Mouse (Mus musculus): ENCODE data around the gene Tia1. TPM values are rescaled to one million over a fixed set of nuclear protein-coding genes. Genes with fewer than 3 reads are reported as not detected.

Gene Tia1
- total RNA-seq, 2 experiments from 2014 or later, result 18.9 to 20.1 TPM

GRCm38 (mm10) chr6:86383370-86383769 lies 20.6 kb upstream of the Tia1 start:
- intact Hi-C loops (cut with DNase I), result no loop called here
- DNase-seq, result no peak

- intact Hi-C loops (cut with DNase I), result no loop called here
- no peak for DNase-seq
These were observed 19.3 kb upstream of the Tia1 start for GRCm38 (mm10) chr6:86384692-86385091.

GRCm38 (mm10) chr6:86385362-86386104 lies 18.5 kb upstream of the Tia1 start:
- no peak for DNase-seq
- intact Hi-C loops (cut with DNase I), result no loop called here

GRCm38 (mm10) chr6:86387313-86387712 lies 16.7 kb upstream of the Tia1 start:
- intact Hi-C loops (cut with DNase I), result no loop called here
- DNase-seq, result no peak

GRCm38 (mm10) chr6:86388461-86388860 lies 15.6 kb upstream of the Tia1 start:
- DNase-seq, result no peak
- intact Hi-C loops (cut with DNase I), result no loop called here

GRCm38 (mm10) chr6:86391326-86391725 lies 12.7 kb upstream of the Tia1 start:
- intact Hi-C loops (cut with DNase I), result no loop called here
- no peak for DNase-seq

- DNase-seq, result no peak
- intact Hi-C loops (cut with DNase I), result no loop called here
These were observed 10.8 kb upstream of the Tia1 start for GRCm38 (mm10) chr6:86393187-86393586.

- DNase-seq, result no peak
- intact Hi-C loops (cut with DNase I), result no loop called here
These were observed 9.8 kb upstream of the Tia1 start for GRCm38 (mm10) chr6:86394078-86394720.

GRCm38 (mm10) chr6:86395021-86395420 lies 9.0 kb upstream of the Tia1 start:
- no peak for DNase-seq
- intact Hi-C loops (cut with DNase I), result no loop called here

- intact Hi-C loops (cut with DNase I), result no loop called here
These were observed 8.1 kb upstream of the Tia1 start for GRCm38 (mm10) chr6:86395969-86396368.

GRCm38 (mm10) chr6:86396581-86397256 lies 7.3 kb upstream of the Tia1 start, which contains the start of gene Pcyox1:
Gene Pcyox1 (minus strand): TSS chr6:86397154.
- intact Hi-C loops (cut with DNase I), result no loop called here
- peak; percentile 81 to 93 for DNase-seq

More at GRCm38 (mm10) chr6:86395969-86396368, 8.1 kb upstream of the Tia1 start:
- DNase-seq, result no peak

- no peak for DNase-seq
- intact Hi-C loops (cut with DNase I), result no loop called here
These were observed 6.6 kb upstream of the Tia1 start for GRCm38 (mm10) chr6:86397257-86397980.

GRCm38 (mm10) chr6:86398986-86399385 lies 5.0 kb upstream of the Tia1 start:
- no peak for DNase-seq
- intact Hi-C loops (cut with DNase I), result no loop called here

- intact Hi-C loops (cut with DNase I), result loop anchor here (2.0 kb wide), 1 partner anchor 35 kb away; the partner anchor contains the start of gene Fam136a
- DNase-seq, result no peak
These were observed 4.0 kb upstream of the Tia1 start for GRCm38 (mm10) chr6:86399995-86400394.

- DNase-seq, result peak; percentile 48 to 59
- intact Hi-C loops (cut with DNase I), result loop anchor here (2.0 kb wide), 1 partner anchor 36 kb away; the partner anchor contains the start of gene Fam136a
These were observed 3.0 kb upstream of the Tia1 start for GRCm38 (mm10) chr6:86400972-86401371.

- DNase-seq, result no peak
- intact Hi-C loops (cut with DNase I), result no loop called here
These were observed 1.1 kb upstream of the Tia1 start for GRCm38 (mm10) chr6:86402681-86403607.

GRCm38 (mm10) chr6:86403728-86404099 lies 305 bp upstream of the Tia1 start:
- intact Hi-C loops (cut with DNase I), result no loop called here

GRCm38 (mm10) chr6:86404996-86405395 lies 977 bp downstream of the Tia1 start:
- intact Hi-C loops (cut with DNase I), result no loop called here
- no peak for DNase-seq

More at GRCm38 (mm10) chr6:86403728-86404099, 305 bp upstream of the Tia1 start:
- peak; percentile 81 to 86 for DNase-seq

- no peak for DNase-seq
- intact Hi-C loops (cut with DNase I), result no loop called here
These were observed 2.3 kb downstream of the Tia1 start for GRCm38 (mm10) chr6:86406306-86406705.

- no peak for DNase-seq
- intact Hi-C loops (cut with DNase I), result no loop called here
These were observed 14.7 kb downstream of the Tia1 start for GRCm38 (mm10) chr6:86418711-86419110.

Data from gastrocnemius, postnatal 36 days (tissue).